Mouse (Mus musculus): Measurements from ENCODE around the gene Bcas3. TPM values are rescaled to one million over a fixed set of nuclear protein-coding genes. Genes with fewer than 3 reads are reported as not detected.
"Not testable (repeated sequence)": the region's sequence is repeated elsewhere in the genome, so short reads cannot be mapped to it uniquely, and the experiment has no call there.

The Bcas3 gene
- total RNA-seq, 4 experiments from 2014 or later, result 37.4 to 39.3 (median 38.9) TPM

DNA sequence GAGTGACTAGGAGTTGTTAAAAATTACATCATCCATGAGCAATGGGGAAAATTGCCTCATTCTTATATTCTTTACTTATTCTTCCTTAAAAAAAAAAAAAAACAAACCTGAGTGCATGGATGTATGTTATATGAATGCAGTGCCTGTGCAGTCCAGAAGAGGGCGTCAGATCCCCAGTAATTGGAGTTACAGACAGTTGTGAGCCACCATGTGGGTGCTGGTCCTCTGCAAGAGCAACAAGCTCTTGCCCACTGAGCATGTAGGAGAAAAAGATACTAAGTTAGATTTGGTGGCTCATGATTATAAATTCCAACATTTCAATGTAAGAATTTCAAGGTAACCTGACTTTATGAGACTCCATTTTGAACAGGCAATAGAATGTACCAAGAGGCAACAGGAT is 353.7 kb downstream of the Bcas3 start:
- no peak for DNase-seq (ENCODE audit: low spot score in 2 of 2)

DNA sequence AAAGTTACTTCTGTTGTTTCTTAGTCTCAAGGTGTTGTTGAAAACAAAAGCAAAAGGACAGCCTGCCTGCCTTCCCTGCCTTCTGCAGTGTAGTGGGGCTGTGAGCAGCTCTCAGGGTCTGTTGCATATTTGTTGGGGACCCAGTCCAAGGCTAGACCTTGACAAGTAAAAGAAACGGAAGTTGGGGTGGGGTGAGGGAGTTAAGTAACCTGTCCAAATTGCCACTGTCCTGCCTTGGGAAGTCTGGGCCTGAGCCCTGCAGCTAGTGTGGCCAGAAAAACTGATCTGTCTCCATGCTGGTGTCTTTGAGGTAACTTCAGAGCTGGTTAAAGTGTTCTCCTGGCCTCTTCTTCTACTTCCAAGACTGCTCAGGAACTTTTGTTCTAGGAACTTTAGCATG is 354.5 kb downstream of the Bcas3 start:
- DNase-seq (ENCODE audit: low spot score in 2 of 2), result no peak

DNA sequence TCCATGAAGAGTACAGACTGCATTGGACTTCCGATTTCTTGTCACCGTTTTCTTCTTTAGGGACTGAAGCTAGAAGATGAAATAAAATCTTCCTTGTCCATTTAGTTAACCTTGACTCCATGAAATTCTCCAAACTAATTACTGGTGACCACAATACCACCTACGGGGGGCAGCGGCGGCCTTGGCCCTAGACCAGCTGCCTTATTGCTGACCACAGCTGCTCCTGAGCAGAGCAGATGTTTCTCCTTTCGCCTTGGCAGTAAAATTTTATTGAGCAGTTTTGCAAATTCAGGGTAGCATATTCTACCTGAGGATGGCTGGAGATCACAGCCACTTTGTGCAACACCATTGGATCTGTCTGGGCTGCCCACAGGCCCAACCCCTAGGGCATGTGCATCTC is 356.2 kb downstream of the Bcas3 start:
- DNase-seq (ENCODE audit: low spot score in 2 of 2), result no peak

DNA sequence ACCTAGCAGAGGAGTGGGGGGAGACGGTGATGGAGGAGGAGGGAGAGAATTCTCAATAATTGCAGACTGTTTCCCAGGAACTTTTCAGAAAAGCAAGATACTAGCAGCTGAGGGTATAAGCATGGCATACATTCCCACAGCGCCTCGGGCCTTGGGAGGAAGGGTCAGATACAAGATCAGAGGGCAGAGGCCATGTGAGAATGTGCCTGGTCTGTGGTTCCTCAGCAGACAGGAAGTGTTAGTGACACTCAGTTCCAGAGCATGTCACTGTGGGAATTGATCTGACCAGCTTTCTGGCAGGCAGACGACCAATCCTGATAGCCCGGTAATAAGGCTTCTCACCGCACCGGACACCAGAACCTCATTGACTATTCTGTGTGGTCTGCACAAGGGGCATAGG is 357.2 kb downstream of the Bcas3 start:
- no peak for DNase-seq (ENCODE audit: low spot score in 2 of 2)

DNA sequence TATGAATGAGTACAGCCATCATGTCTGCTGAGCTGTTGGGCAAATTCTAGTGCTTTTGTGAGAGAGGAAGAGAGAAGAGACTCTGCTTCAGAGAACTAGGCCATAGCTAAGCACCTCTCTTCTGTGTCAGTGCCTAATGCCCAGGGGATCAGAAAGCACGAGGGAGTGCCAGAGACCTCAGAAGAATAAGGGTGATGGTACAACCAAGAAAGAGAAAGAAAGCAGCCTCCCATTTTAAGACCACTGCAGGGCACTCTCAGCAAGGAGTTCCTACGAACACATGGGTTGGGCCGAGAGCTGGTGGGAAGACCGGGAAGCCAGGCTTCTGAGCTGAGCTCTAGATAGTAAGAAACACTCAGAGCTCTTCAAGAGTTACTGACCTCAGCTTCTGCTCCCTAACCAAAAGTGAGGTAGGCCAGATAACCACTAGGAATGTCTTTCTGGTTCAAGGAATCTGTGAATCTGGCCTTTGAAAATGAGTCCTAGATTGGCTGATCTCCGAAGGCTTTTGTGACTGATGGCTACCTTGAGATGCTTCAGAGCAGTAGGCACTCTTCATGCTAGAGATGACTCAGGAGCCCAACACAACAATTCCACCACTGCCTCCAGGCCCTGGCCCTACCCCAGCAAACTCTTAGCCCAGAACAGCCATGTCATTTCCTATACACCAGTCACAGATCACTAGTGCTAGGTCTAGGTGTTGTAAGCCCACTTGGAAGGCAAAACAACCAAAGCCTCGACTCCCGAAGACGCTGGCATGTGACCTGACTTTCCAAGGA is 359.2 kb downstream of the Bcas3 start:
- no peak for DNase-seq (ENCODE audit: low spot score in 2 of 2)

DNA sequence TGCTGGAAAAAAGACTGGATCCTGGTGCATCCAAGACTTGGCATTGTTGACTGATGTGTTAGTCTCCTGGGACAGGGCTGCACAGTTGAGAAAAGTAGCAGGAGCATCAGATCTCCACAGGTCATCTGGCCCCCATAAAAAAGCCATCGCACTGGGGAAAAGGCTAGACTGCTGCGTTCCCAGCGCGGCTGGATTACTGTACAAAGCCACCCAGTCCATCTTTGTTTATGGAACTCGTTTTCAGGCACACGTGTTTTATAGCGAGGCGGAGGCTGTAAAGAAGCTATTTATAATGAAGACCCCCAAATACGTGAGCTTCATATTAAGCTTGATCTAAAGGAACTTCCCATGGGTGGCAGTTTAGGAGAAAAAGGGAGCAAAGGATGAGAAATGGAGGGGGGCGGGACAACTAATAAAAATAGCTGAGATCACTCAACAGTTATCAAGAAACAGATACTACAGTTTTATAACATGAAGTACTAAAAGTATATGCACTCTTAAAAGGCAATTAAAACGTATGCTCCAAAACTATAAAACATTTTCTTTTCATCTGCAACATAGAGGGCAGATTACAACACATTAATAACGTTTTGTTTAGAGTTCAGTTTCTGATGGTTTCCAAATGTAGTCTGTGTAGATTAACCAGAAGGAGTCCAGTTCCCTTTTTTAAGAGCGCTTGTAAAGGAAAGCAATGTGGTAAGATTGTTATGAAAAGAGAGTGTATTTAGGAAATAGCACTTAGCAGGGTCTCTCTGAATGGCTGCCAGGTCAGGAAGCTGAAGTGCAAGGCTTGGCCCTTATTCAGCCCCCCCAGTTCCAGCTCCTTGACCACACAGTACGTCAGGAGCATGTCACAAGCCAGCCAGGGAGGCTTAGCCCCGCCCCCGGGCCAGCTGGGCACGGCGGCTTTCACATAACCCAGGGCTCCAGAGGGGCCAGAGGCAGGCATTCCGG is 360.2 kb downstream of the Bcas3 start:
- peak; percentile 58 to 59 for DNase-seq (ENCODE audit: low spot score in 2 of 2)

DNA sequence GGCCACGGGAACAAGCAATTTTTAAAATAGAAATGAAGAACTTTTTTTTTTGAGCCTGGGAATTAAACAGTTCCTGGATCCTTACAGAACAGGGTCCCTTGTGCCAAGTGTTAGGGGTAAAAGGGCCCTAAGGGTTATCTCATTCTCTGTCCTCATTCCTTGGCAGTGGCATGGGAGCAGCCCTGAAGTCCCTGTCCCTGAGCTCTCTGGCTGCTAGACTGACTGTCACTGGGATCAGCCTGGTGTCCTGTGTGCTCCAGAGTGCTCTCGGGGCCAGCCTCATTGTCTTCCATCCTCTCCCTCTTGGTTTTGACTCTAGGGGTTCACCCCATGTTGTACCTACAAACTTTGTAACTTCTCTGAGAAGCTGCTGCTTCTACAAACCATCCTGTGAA is 360.8 kb downstream of the Bcas3 start:
- DNase-seq (ENCODE audit: low spot score in 2 of 2), result no peak

DNA sequence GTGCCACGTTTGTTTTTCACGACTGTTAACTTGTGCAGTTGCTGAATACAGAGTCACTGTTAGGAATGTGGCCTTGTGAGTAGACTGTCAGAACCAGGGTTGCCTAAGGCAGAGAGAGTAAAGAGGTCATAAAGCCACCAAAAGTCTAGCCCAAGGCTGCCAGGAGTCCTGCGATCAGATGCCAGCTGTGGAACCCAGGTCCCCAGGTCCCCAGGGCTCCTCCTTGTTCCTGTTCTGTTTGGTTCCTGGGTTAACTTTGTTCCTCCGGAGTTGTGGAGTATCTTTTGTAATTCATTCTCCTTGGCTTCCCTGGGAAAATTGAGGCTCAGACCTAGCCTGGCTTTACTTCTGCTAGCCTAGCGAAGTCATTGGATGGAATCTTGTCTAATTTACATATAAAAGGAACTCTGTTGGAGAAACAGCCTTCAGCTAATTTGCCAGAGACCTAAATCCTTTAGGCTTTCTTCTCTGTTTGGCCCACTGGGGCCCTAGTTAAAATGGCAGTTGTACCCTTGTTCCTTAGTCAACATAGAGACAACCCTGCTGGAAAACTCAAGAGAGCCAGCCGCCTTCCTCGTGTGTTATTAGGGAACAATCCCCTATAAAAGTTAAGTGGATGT is 361.5 kb downstream of the Bcas3 start:
- no peak for DNase-seq (ENCODE audit: low spot score in 2 of 2)

DNA sequence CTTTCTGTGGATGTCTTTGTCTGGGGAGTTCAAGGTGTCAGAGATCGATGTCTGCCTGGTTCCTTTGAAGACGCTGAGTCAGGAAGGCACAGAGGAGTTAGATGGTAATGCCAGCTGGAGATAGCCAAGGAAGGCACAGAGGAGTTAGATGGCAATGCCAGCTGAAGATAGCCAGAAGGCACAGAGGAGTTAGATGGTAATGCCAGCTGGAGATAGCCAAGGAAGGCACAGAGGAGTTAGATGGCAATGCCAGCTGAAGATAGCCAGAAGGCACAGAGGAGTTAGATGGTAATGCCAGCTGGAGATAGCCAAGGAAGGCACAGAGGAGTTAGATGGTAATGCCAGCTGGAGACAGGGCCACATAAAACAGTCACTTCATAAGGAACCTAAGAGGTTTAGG is 363.8 kb downstream of the Bcas3 start:
- not testable (repeated sequence) for DNase-seq (ENCODE audit: low spot score in 2 of 2)

DNA sequence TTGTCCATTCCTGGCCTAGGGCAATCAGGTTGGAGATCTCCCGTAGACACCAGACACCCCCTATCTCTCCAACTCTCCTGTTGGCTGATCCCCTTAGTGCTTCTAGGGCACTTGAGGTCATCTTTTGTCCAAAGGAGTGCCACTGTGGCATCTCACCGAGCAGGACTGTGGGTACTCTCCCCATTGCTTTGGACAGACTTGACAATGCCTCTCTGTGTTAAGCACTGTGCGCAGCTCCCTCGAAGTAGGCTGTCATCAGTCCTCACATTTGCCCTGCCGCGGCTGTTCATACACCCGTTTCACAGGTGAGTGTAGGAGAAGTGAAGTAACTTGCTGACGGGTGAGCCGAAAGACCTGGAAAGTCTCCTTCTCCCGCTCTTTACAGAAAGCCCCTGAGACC is 366.1 kb downstream of the Bcas3 start:
- no peak for DNase-seq (ENCODE audit: low spot score in 2 of 2)

DNA sequence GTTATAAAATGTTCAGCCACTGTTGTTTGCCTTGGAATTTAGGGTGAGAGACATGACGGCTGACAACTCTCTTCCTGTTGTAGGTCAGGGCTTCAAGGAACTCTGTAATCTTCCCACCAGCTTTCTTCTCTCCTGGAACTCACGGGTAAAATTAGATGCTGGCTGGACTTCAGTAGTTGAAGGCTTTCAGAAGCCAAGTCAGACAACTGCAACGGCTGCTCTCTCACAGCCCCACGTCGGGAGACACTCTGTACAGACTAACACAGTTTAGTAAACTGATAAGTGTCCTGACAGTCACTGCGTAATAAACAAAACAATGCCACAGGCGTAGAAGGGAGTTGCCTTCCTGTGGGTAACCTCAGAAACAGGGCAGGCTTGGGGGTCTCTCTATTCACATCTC is 366.8 kb downstream of the Bcas3 start:
- DNase-seq (ENCODE audit: low spot score in 2 of 2), result no peak

DNA sequence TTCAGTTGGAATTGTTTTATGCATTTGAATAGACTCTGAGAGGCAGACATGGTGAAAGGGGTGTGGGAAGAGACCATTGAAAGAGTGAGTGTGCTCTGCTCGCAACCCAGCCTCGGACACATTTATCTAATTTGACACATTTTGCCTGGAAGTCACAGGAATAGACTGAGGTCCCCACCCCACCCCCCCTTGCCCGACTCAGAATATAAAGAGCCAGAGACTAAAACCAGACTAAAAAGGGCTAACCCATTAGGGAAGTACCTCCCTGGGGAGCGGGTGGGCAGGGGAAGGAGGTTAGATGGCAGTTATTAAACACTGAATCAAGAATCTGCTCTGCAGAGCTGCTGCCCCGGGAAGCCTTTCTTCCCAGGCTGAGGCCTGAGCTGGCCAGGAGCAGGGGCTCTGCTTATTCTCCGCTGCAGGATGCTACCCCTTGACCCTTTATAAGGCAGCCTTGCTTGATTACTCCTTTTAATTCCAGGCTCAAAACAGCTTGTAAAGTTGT is 367.4 kb downstream of the Bcas3 start:
- no peak for DNase-seq (ENCODE audit: low spot score in 2 of 2)

DNA sequence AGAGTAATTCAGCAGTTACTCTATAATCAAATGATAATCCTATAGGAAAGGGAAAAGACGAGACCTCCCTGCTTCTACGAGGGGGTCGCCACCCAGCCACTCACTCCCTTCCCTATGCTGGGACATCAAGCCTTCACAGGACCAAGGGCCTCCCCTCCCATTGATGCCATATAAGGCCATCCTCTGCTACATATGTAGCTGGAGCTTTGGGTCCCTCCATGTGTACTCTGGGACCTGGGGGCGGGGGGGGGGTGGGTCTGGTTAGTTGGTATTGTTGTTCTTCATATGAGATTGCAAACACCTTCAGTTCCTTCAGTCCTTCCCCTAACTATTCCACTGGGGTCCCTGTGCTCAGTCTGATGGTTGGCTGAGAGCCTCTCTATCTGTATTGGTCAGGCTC is 369.0 kb downstream of the Bcas3 start:
- no peak for DNase-seq (ENCODE audit: low spot score in 2 of 2)

DNA sequence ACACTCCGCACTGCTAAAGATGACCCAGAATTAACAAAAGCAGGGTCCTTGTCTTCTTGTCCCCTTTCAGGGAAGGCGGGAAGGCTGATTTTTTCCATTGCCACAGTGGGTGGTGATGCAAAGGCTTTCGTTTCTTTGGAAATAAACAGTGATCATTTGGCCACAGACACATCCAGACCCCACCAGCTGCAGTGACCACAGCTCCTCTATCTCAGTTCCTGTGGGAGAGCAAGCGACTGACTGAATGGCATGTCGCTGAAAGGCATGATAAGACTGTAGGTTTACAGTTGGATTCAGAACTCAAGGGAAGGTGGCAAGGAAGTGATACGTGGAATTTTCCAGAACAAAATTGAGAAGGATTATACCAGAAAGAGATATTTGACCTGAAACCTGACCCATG is 371.2 kb downstream of the Bcas3 start:
- DNase-seq (ENCODE audit: low spot score in 2 of 2), result no peak

DNA sequence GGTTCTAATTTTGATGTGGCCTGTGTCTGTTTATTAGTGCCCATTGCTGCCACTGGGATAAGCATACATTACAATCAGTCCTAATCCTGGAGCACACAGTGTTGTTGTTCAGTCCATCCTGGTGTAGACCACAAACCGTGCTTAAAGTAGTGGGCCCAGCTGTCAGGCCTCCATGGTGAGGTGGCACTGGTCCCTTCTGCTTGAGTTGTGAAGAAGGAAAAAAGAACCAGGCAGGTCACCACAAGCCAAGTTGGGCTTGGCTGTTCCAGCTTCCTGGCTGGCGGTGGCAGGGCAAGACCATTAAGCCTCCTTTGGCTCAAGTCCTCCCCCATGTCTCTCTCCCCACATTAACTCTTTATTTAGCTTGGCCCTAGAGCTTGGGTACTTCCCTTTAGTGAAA is 376.8 kb downstream of the Bcas3 start:
- DNase-seq (ENCODE audit: low spot score in 2 of 2), result no peak

DNA sequence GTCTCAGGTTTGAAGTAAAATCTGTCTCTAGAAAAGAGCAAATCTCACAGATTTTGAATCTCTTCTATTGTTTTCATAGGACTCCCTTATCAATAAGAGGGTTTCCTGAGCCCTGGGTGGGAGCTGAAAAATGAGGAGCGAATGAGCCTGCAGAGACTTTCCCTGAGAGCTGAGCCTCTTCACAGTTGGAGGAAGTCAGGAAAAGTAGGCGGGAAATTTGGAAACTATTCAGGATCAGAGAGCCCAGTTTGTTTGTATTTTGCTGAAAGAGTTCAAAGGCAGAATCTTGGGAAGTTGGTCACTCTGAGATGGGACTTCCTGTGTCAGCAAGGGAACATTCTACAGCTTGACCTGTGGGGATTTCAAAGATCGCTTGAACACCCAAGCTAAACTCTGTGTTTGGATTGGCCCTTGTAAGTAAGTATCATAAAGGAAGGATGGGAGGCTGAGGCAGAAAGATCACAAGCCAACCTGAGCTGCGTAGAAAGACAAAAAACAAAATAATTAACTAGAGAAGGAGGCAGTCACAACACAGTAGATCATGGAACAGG is 379.6 kb downstream of the Bcas3 start:
- no peak for DNase-seq (ENCODE audit: low spot score in 2 of 2)

DNA sequence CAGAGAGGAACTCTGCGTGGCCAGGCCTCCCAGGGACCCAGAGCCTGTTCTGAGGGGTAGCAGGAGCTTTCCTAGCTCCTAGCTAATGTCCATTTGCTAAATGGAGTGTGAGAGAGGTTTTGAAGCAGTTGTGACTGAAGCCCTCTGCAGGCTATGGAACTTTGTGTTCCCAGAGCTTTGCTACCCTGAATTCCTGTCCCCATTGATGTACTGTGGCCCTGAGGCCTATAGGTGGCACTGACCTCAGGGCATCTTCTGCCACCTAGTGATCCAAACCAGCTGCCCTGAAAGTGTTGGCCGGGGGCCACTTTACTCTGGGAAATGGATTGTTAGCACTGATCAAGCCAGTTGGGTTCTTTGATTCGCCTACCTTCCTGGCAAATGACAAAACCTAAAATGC is 380.6 kb downstream of the Bcas3 start:
- no peak for DNase-seq (ENCODE audit: low spot score in 2 of 2)

DNA sequence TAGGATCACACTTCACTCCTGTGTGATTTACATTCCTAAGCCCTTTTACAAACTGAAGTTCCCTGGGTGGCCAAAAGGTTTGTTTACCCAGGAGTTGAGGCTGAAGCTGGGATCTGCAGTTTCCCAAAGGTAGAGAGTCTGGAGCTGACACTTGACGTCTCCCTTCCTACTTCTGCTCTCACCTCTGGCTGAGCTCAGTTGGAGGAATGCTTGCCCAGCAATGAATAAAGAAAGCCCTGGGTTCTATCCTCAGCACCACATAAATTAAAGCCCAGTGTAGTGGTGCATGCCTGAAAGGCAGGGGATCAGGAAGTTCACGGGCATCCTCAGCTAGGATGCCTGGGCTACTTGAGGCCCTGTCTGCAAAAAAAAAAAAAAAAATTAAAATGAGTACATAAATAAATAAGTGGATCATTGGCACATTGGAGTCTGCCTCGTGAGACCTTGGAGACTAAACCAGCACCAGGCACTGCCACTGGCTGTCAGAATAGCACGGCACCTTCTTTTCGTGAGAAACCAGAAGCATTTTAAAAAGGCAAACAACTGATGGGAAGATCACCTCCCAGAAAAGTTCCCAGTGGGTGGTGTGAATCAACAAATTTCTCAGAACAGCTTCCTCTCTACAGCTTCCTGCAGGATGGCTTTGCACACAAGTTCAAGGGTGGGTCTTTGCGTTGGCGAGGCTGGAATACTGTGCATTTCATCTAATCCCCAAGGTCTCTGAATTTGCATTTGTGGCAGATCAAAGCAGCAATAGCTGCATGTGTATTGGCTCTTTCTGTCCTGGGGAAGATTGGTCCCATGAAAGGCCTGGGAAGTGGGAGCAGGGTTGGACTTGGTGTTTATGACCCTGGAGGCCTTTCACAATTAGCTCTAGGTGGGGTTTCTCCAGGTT is 381.6 kb downstream of the Bcas3 start:
- no peak for DNase-seq (ENCODE audit: low spot score in 2 of 2)

DNA sequence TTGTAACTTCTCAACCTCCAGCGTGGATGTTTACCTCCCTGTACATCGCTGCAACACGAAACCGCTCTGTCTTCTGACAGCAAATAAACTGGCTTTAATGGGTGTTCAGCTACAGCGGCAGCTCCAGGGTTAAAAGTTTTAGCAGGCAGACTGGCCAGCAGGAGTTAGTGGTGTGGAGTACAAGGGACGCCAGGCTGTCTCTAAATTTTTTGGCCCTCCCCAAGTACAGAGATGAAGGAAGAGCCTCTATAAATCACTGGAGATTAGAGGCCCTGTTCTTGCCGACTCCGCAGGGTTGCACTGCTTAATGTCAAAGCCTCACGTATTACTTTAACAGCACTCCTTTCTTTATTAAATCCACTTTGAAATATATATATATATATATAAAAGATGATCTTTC is 384.3 kb downstream of the Bcas3 start:
- DNase-seq (ENCODE audit: low spot score in 2 of 2), result no peak

DNA sequence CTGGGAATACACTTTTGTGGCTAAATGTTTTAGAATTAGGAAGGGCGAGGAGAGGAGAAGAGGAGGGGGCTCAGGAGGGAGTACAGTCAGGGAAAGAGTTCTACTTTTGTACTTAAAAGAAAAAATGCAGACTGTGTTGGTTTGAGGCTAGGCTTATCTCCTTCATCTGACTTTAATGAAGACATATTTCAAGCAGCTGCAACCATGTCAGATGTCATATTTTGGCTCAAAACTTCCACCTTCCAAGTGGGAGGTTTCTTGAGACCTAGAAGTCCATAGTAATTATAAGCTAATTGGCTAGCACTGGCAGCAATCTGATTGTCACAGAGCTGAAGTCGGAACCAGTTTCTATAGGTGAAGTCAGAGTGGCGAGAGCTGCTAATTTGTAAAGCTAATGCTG is 384.9 kb downstream of the Bcas3 start:
- no peak for DNase-seq (ENCODE audit: low spot score in 2 of 2)

DNA sequence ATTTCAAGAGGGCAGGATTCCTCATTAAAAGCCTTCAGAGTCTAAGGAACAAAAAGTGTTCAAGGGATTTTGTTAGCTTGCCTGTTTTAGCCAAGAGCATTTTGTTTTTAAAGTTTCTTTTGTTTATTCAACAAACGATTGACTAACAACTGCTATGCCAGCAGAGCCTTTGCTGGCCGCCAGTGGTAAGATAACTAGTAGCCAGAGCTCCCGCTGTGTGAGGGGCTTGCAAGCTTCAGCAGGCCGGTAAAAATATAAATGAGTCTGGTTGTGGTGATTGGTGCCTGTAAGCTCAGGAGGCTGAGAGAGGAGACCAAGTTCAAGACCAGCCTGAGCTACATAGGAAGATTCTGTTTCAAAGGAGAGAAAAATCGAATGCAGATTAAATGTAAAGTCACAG is 385.6 kb downstream of the Bcas3 start:
- no peak for DNase-seq (ENCODE audit: low spot score in 2 of 2)
